Mouse (Mus musculus): ENCODE measurements at regions not wholly inside any gene's neighbourhood (a gene's known extent, or its start where the extent isn't known, plus 50 kb on each side); places are given as distances from the start of the nearest gene placed in this dataset.

GRCm38 (mm10) chr10:15592161-15592560 lies 874.1 kb upstream of the Gje1 start:
- Histone ChIP-seq H3K4me1 (ENCODE audit: insufficient read depth, low read length) (no peaks in the 10 kb centered on the region), H3K36me3 (ENCODE audit: insufficient read depth, low read length) (no peaks in the 10 kb centered on the region), H3K4me3 (ENCODE audit: low read length) (no peak overlapping the region), H3K9me3 (ENCODE audit: low read length) (no peaks in the 10 kb centered on the region), H3K27me3 (ENCODE audit: insufficient read depth, low read length) (no peaks in the 10 kb centered on the region), H3K27ac (ENCODE audit: low read length) (no peak overlapping the region), H3K4me2 (replicated peaks; ENCODE audit: low read depth, low read length) (no peak overlapping the region), H3K9ac (replicated peaks; ENCODE audit: low read length) (no peak overlapping the region)
- peak; percentile 76; the same call in 1 of the 2 replicates for ATAC-seq (ENCODE audit: low FRiP score, low TSS enrichment)

GRCm38 (mm10) chr10:15586081-15586480 lies 868.1 kb upstream of the Gje1 start:
- Histone ChIP-seq H3K27ac (ENCODE audit: low read length) (no peak overlapping the region), H3K4me3 (ENCODE audit: low read length) (no peak overlapping the region), H3K4me1 (ENCODE audit: insufficient read depth, low read length) (no peaks in the 10 kb centered on the region), H3K4me2 (replicated peaks; ENCODE audit: low read depth, low read length) (no peak overlapping the region), H3K27me3 (ENCODE audit: insufficient read depth, low read length) (no peaks in the 10 kb centered on the region), H3K36me3 (ENCODE audit: insufficient read depth, low read length) (no peaks in the 10 kb centered on the region), H3K9ac (replicated peaks; ENCODE audit: low read length) (no peak overlapping the region), H3K9me3 (ENCODE audit: low read length) (no peaks in the 10 kb centered on the region)
- ATAC-seq (ENCODE audit: low FRiP score, low TSS enrichment) = no peak
- 73% methylated on average over 6 of the region's 6 CpGs for WGBS

GRCm38 (mm10) chr10:15564119-15564518 lies 846.1 kb upstream of the Gje1 start:
- H3K9me3 ChIP-seq (ENCODE audit: low read length) = peaks cover 5% of the 10 kb centered on the region; the same call in 1 of the 2 replicates
- H3K4me1 ChIP-seq (ENCODE audit: insufficient read depth, low read length) = no peaks in the 10 kb centered on the region
- H3K36me3 ChIP-seq (ENCODE audit: insufficient read depth, low read length) = no peaks in the 10 kb centered on the region
- no peak overlapping the region for H3K27ac ChIP-seq (ENCODE audit: low read length)
- no peak for ATAC-seq (ENCODE audit: low FRiP score, low TSS enrichment)
- H3K27me3 ChIP-seq (ENCODE audit: insufficient read depth, low read length) = no peaks in the 10 kb centered on the region
- H3K9ac ChIP-seq (replicated peaks; ENCODE audit: low read length) = no peak overlapping the region
- H3K4me2 ChIP-seq (replicated peaks; ENCODE audit: low read depth, low read length) = no peak overlapping the region
- no peak overlapping the region for H3K4me3 ChIP-seq (ENCODE audit: low read length)

GRCm38 (mm10) chr10:15553407-15554064 lies 835.5 kb upstream of the Gje1 start:
- Histone ChIP-seq H3K36me3 (ENCODE audit: insufficient read depth, low read length) (no peaks in the 10 kb centered on the region), H3K27me3 (ENCODE audit: insufficient read depth, low read length) (no peaks in the 10 kb centered on the region), H3K9ac (replicated peaks; ENCODE audit: low read length) (no peak overlapping the region), H3K4me2 (replicated peaks; ENCODE audit: low read depth, low read length) (no peak overlapping the region), H3K9me3 (ENCODE audit: low read length) (no peaks in the 10 kb centered on the region), H3K27ac (ENCODE audit: low read length) (no peak overlapping the region), H3K4me1 (ENCODE audit: insufficient read depth, low read length) (no peaks in the 10 kb centered on the region), H3K4me3 (ENCODE audit: low read length) (no peak overlapping the region)
- 66% methylated on average over 3 of the region's 3 CpGs for WGBS
- no peak for ATAC-seq (ENCODE audit: low FRiP score, low TSS enrichment)

GRCm38 (mm10) chr10:15541797-15542350 lies 823.9 kb upstream of the Gje1 start:
- WGBS = 53% methylated on average over 2 of the region's 2 CpGs
- no peak overlapping the region for H3K9ac ChIP-seq (replicated peaks; ENCODE audit: low read length)
- no peak overlapping the region for H3K4me3 ChIP-seq (ENCODE audit: low read length)
- H3K36me3 ChIP-seq (ENCODE audit: insufficient read depth, low read length) = no peaks in the 10 kb centered on the region
- no peak for ATAC-seq (ENCODE audit: low FRiP score, low TSS enrichment)
- no peaks in the 10 kb centered on the region for H3K9me3 ChIP-seq (ENCODE audit: low read length)
- no peaks in the 10 kb centered on the region for H3K4me1 ChIP-seq (ENCODE audit: insufficient read depth, low read length)
- H3K27ac ChIP-seq (ENCODE audit: low read length) = no peak overlapping the region
- no peak overlapping the region for H3K4me2 ChIP-seq (replicated peaks; ENCODE audit: low read depth, low read length)
- no peaks in the 10 kb centered on the region for H3K27me3 ChIP-seq (ENCODE audit: insufficient read depth, low read length)

- H3K4me1 ChIP-seq (ENCODE audit: insufficient read depth, low read length) = no peaks in the 10 kb centered on the region
- H3K4me3 ChIP-seq (ENCODE audit: low read length) = no peak overlapping the region
- ATAC-seq (ENCODE audit: low FRiP score, low TSS enrichment) = no peak
- H3K9me3 ChIP-seq (ENCODE audit: low read length) = no peaks in the 10 kb centered on the region
- H3K4me2 ChIP-seq (replicated peaks; ENCODE audit: low read depth, low read length) = no peak overlapping the region
- no peaks in the 10 kb centered on the region for H3K36me3 ChIP-seq (ENCODE audit: insufficient read depth, low read length)
- no peak overlapping the region for H3K27ac ChIP-seq (ENCODE audit: low read length)
- WGBS = 87% methylated on average over 4 of the region's 4 CpGs
- no peak overlapping the region for H3K9ac ChIP-seq (replicated peaks; ENCODE audit: low read length)
- H3K27me3 ChIP-seq (ENCODE audit: insufficient read depth, low read length) = no peaks in the 10 kb centered on the region
These were observed 822.9 kb upstream of the Gje1 start for GRCm38 (mm10) chr10:15540780-15541426.

- H3K27ac ChIP-seq (ENCODE audit: low read length) = no peak overlapping the region
- no peak overlapping the region for H3K4me3 ChIP-seq (ENCODE audit: low read length)
- H3K4me2 ChIP-seq (replicated peaks; ENCODE audit: low read depth, low read length) = no peak overlapping the region
- no peaks in the 10 kb centered on the region for H3K36me3 ChIP-seq (ENCODE audit: insufficient read depth, low read length)
- H3K9me3 ChIP-seq (ENCODE audit: low read length) = no peaks in the 10 kb centered on the region
- no peaks in the 10 kb centered on the region for H3K27me3 ChIP-seq (ENCODE audit: insufficient read depth, low read length)
- no peak for ATAC-seq (ENCODE audit: low FRiP score, low TSS enrichment)
- no peak overlapping the region for H3K9ac ChIP-seq (replicated peaks; ENCODE audit: low read length)
- WGBS = 63% methylated on average over 2 of the region's 2 CpGs
- H3K4me1 ChIP-seq (ENCODE audit: insufficient read depth, low read length) = no peaks in the 10 kb centered on the region
These were observed 818.0 kb upstream of the Gje1 start for GRCm38 (mm10) chr10:15536053-15536452.

GRCm38 (mm10) chr10:15487367-15487766 lies 769.4 kb upstream of the Gje1 start:
- Histone ChIP-seq H3K36me3 (ENCODE audit: insufficient read depth, low read length) (no peaks in the 10 kb centered on the region), H3K27me3 (ENCODE audit: insufficient read depth, low read length) (no peaks in the 10 kb centered on the region), H3K9me3 (ENCODE audit: low read length) (no peaks in the 10 kb centered on the region), H3K4me2 (replicated peaks; ENCODE audit: low read depth, low read length) (no peak overlapping the region), H3K4me1 (ENCODE audit: insufficient read depth, low read length) (no peaks in the 10 kb centered on the region), H3K9ac (replicated peaks; ENCODE audit: low read length) (no peak overlapping the region), H3K27ac (ENCODE audit: low read length) (no peak overlapping the region), H3K4me3 (ENCODE audit: low read length) (no peak overlapping the region)
- ATAC-seq (ENCODE audit: low FRiP score, low TSS enrichment) = no peak
- 88% methylated on average over 2 of the region's 2 CpGs for WGBS

- Histone ChIP-seq H3K9ac (replicated peaks; ENCODE audit: low read length) (no peak overlapping the region), H3K9me3 (ENCODE audit: low read length) (no peaks in the 10 kb centered on the region), H3K27ac (ENCODE audit: low read length) (no peak overlapping the region), H3K36me3 (ENCODE audit: insufficient read depth, low read length) (no peaks in the 10 kb centered on the region), H3K4me3 (ENCODE audit: low read length) (no peak overlapping the region), H3K4me1 (ENCODE audit: insufficient read depth, low read length) (no peaks in the 10 kb centered on the region), H3K27me3 (ENCODE audit: insufficient read depth, low read length) (no peaks in the 10 kb centered on the region), H3K4me2 (replicated peaks; ENCODE audit: low read depth, low read length) (no peak overlapping the region)
- no peak for ATAC-seq (ENCODE audit: low FRiP score, low TSS enrichment)
- WGBS = 58% methylated on average over 2 of the region's 2 CpGs
These were observed 725.3 kb upstream of the Gje1 start for GRCm38 (mm10) chr10:15443281-15443680.

GRCm38 (mm10) chr10:15441216-15441615 lies 723.2 kb upstream of the Gje1 start:
- H3K36me3 ChIP-seq (ENCODE audit: insufficient read depth, low read length) = no peaks in the 10 kb centered on the region
- H3K9ac ChIP-seq (replicated peaks; ENCODE audit: low read length) = no peak overlapping the region
- no peaks in the 10 kb centered on the region for H3K9me3 ChIP-seq (ENCODE audit: low read length)
- H3K27ac ChIP-seq (ENCODE audit: low read length) = no peak overlapping the region
- H3K4me1 ChIP-seq (ENCODE audit: insufficient read depth, low read length) = no peaks in the 10 kb centered on the region
- H3K27me3 ChIP-seq (ENCODE audit: insufficient read depth, low read length) = no peaks in the 10 kb centered on the region
- ATAC-seq (ENCODE audit: low FRiP score, low TSS enrichment) = no peak
- WGBS = 79% methylated on average over 1 of the region's 1 CpGs
- no peak overlapping the region for H3K4me2 ChIP-seq (replicated peaks; ENCODE audit: low read depth, low read length)
- no peak overlapping the region for H3K4me3 ChIP-seq (ENCODE audit: low read length)
